Mouse (Mus musculus) stomach, postnatal 0 days (tissue): ENCODE results near the gene Cdyl.

ENCODE experiments used
- CTCF ChIP-seq: IDR thresholded peaks from 2 replicates; pipeline ENCODE4 v1.5.1; 2016; ENCODE audit warnings: antibody characterized with exemption, low read depth, mild to moderate bottlenecking, moderate library complexity
- EP300 ChIP-seq: optimal IDR thresholded peaks from 2 replicates; pipeline ENCODE3; 2016; ENCODE audit warnings: antibody characterized with exemption

GRCm38 (mm10) chr13:35624831-35625230 lies 34.8 kb upstream of the Cdyl start:
- TF ChIP-seq EP300 (no peak), CTCF (no peak)
